Mouse (Mus musculus) spleen, adult 12 weeks (tissue): ENCODE measurements around the gene Hectd4.
"Not testable (repeated sequence)": the region's sequence is repeated elsewhere in the genome, so short reads cannot be mapped to it uniquely, and the experiment has no call there.

Source experiments
- DNase-seq: peaks from one replicate; pipeline ENCODE4 v3.0.0; 2022; ENCODE audit warnings: low spot score

Hectd4 gene

DNA sequence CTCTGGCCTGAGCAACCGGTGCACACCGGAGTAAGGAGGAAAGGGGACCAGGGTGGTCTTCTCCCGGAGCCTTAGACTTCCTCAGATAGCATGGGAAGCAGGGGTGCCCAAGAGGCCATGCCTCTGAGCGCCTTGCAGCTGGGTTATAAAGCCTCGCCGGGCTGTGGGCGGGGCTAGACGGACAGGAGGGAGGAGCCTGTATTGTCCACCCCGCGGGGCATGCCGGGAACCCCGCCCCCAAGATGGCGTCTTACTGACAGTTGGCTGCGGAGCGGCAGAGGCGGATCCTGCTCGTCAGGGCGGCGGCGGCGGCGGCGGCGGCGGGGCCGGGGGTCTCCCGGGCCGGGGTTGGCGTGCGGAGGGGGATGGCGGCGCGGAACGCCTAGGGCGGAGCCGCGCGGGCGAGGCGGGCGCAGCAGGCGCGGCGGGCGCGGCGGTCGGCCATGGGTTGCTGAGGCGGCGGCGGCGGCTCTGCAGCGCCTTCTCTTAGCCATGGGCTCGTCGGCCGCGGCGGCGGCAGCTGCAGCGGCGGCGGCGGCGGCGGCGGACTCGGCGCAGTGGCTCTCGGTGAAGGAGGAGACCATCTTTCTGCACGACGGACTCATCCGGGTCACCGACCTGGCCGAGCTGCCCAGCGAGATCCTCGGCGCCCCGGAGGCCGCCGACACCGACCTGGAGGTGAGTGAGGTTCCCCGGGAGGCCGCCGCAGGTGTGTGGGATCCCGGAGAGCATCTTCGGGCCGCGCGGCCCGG lies at the start of gene Hectd4:
Gene Hectd4, plus strand, starts transcription at position 240 of the 752 bp plus-strand sequence.
- peak; percentile 98 for DNase-seq

DNA sequence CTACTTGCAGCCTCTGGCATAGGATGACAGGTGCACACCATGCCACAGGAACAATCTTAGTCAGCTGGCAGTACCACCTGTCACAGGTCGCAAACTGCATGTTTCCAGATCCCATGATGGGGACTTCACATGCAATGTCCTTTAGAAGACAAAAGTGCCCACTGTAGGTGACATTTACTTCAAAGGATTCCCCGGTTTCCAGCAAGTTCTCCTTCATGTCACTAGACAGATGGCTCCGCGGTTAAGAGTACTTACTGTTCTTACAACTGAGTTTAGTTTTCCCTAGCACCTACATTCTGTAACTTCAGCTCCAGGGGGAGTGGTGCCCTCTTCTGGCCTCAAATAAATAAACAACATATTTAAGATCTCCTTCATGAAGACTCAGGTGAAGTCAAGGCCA lies 47.2 kb upstream of the Hectd4 start:
- no peak for DNase-seq

DNA sequence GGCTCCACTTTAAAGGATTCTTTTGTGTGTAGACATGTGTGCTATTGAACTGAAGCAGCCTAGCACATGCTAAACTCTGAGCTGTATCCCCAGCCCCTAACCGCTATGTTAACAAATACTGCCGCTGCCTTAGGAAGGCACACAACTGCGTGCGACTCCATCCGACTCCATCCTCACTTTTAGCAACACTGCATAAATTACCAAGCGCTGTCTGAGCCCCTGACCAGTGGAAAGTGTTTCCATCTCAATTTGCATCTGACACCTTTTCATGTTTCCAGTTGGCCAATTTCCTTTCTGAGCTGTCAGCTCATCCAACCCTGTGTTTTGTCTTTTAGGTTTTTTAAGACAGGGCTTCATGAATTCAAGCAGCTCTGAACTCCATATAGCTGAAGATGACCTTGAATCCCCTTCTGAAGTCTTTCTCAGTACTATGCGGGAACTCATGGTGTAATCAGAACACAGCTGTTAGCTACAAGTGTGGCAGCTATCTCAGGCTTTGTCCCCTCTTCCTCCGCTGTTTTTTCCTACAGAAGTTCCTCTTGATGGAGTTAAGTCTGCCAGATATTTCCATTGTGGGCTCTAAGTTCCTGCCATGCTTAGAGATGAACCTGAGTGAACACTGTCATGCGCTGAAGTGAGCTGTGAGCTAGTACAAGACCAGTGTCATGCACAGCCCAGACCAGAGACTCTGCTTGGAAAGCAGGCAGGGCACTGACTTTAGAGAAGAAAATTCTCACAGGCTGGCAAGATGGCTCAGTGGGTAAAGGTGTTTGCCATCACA lies 40.8 kb upstream of the Hectd4 start:
- DNase-seq = no peak

GRCm38 (mm10) chr5:121183269-121183668 lies 36.8 kb upstream of the Hectd4 start:
- no peak for DNase-seq

- no peak for DNase-seq
Measured at GRCm38 (mm10) chr5:121184375-121184774, 35.6 kb upstream of the Hectd4 start.

GRCm38 (mm10) chr5:121184945-121185551 lies 35.0 kb upstream of the Hectd4 start:
- DNase-seq = no peak

- no peak for DNase-seq
Measured at GRCm38 (mm10) chr5:121187580-121188001, 32.4 kb upstream of the Hectd4 start.

- DNase-seq = no peak
Measured at GRCm38 (mm10) chr5:121188265-121188664, 31.8 kb upstream of the Hectd4 start.

DNA sequence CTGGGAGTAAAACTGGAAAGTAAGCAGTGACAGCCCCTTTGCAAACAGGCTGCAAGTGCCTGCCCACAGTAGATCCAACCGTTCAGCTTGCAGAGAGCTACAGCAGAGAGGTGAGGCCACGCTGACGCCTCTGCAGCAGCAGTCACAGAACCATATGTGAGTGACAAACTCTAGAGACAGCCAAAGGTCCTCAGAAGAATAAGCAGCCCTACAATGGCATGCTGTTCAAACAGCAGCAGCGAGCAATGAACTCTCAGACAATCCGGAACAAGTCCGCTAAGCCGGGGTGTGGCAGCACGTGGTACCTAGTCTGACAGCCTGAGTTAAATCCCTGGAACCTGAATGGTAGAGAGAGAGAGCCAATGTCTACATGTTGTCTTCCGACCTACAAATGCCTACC lies 30.8 kb upstream of the Hectd4 start:
- DNase-seq = no peak

GRCm38 (mm10) chr5:121190210-121190835 lies 29.7 kb upstream of the Hectd4 start:
- no peak for DNase-seq

GRCm38 (mm10) chr5:121190836-121191583 lies 29.0 kb upstream of the Hectd4 start, which contains the start of gene Ptpn11:
TSS of gene Ptpn11 (minus strand) at chr5:121191397.
- DNase-seq = peak; percentile 80

- no peak for DNase-seq
Measured at GRCm38 (mm10) chr5:121191584-121191906, 28.5 kb upstream of the Hectd4 start.

DNA sequence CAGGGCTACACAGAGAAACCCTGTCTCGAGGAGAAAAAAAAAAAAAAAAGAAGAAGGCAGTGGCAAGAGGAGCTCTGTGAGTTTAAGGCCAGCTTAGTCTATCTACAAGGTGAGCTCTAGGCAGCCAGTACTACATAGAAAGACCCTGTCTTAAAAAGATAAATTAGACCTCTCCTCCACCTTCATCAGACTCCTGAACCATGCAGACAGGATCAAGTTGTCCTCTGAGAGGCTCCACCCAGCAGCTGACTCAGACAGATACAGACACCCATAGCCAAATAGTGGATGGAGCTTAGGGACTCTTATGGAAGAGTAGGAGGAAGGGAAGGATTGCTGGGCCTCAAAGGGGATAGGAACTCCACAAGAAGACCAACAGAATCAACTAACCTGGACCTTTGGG lies 25.8 kb upstream of the Hectd4 start:
- DNase-seq = no peak

- DNase-seq = no peak
Measured at GRCm38 (mm10) chr5:121196764-121197163, 23.3 kb upstream of the Hectd4 start.

- DNase-seq = no peak
Measured at GRCm38 (mm10) chr5:121197337-121197736, 22.7 kb upstream of the Hectd4 start.

- no peak for DNase-seq
Measured at GRCm38 (mm10) chr5:121198376-121198775, 21.6 kb upstream of the Hectd4 start.

DNA sequence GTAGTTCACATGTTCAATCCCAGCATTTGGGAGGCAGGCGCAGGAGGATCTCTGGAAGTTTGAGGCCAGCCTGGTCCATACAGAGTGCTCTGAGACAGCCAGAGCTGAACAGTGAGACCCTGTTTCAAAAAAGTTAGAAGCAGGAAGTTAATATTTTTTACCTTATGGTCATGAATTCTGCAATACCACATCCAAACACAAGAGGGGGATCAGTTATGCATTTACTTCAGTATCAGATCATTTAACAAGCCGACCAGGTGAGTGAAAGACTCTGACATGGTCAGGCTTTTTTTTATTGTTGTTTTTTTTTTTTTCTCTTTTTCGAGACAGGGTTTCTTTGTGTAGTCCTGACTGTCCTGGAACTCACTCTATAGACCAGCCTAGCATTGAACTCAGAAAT lies 18.3 kb upstream of the Hectd4 start:
- no peak for DNase-seq

DNA sequence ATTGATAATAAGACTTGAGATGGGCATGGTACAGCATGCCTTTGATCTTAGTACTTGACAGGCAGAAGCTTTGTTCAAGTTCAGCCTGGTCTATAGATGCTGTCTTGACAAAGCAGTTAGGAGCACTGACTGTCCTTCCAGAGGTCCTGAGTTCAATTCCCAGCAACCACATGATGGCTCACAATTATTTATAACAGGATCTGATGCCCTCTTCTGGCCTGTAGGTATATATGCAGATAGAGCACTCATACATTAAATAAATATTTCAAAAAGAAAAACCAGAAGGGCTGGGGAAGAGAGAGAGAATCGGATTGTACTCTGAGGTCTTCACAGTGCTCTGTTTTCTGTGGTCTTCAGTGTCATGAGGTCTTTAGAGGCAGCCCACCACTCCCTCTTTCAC lies 17.6 kb upstream of the Hectd4 start:
- no peak for DNase-seq

DNA sequence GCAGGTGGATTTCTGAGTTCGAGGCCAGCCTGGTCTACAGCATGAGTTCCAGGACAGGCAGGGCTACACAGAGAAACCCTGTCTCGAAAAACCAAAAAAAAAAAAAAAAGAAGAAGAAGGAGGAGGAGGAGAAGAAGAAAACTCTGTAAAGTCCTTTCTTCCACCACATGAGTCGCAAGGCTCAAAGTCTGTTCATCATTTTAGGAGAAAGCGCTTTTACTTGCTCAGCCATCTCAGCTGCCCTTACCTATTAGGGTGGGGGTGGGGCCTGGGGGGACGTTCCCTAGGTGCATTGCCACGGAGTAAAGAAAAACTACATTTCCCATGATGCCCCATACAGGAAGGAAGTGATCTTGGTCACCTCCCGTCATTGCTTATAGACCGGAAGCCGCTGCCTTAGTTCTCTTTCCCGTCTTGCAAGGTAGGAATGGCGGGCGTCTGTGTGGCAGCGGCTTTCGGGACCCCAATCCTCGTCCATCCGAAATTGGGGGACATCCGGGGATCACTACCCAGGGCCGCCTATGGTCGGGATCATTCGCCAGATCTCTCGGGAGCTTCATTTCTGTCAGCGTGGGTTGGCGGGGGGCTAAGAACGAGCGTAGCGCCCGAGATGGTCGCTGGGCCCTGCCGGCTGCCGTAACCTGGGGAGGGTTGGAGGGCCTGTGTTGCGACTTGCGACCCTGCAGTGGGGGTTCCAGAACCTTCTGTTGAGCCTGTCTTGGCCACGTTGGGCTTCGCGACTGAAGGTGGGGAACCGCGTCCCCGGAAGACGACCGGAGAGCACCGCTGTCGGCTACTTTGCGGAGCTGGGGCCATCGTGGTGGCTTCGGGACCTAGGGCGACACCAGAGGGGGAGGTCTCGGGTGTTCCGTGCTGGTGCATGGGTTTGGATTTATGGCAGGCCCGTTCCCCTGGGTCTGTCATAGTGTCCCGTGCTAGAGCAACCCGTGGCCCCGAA lies 15.6 kb upstream of the Hectd4 start, which contains the start of gene Rpl6:
Gene Rpl6, plus strand, starts transcription at position 350 of the 958 bp plus-strand sequence.
- DNase-seq = peak; percentile 70

DNA sequence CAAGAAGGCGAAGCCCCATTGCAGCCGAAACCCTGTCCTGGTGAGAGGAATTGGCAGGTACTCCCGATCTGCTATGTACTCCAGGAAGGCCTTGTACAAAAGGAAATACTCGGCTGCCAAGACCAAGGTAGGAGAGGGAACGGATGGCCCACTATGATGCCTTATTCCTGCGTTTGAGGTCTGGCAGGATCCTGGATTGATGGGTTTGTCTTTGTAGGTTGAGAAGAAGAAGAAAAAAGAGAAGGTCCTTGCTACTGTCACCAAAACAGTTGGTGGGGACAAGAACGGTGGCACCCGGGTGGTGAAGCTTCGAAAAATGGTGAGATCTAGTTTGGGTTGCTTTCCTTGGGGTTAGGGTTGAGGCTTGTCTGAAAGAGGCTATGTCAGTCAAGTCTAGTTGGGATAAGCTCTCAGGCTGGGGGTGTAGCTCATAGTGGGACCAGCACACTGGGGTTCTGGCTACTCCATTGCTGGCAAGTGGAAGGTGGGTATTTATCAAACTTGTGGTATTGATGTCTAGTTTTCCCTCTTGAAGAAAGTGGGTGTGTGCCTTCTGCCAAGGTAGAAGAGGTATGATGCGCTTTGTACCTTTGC lies 14.4 kb upstream of the Hectd4 start:
- DNase-seq = not testable (repeated sequence)
